Mouse (Mus musculus): ENCODE results near the gene Olfr168.
"Not testable (repeated sequence)": the region's sequence is repeated elsewhere in the genome, so short reads cannot be mapped to it uniquely, and the experiment has no call there.

The Olfr168 gene

GRCm38 (mm10) chr16:19535455-19535854, at the start of gene Olfr168:
Gene Olfr168, minus strand, starts transcription at chr16:19535555.
- DNase-seq (ENCODE audit: low read depth) = no peak

DNA sequence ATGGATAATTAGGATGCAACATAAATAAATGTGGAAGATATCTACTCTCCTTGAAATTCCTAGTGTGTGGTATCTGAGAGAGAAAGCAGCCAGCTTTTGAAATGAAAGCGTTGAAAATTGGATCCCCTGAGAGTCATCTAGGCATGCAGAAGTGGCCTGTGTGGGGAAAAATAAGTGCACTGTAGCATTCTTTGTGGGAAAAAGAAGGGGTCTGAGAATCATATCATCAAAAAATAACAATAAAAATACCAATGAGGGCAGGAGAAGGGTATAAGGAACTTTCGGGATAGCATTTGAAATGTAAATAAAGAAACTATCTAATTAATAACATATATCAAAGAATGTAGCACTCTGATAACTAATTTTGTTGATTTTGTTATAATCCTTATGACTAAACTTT, 36.4 kb upstream of the Olfr168 start, which contains the start of gene Olfr169:
Gene Olfr169 (minus strand): TSS at position 101 of the 400 bp plus-strand sequence.
- not testable (repeated sequence) for DNase-seq (ENCODE audit: low read depth)

DNA sequence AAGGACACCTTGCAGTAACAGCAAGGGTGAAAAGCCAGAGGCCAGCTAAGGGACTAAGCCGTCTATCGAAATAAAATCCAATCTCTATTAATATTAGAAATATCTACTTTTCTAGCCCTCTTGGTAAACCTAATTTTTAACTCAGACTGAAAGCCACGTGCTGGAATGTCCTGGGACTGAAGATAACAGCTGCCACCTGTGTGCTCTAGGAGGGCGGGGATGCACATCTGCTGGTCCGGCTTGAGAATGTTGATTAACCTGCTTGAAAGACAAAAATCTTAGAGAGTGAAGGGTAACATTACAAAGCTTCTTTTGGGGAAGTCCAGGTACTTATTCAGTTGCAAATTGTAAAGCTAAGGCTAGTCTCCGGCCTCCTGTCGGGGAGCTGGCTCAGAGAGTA, 18.1 kb upstream of the Olfr168 start:
- DNase-seq (ENCODE audit: low read depth) = not testable (repeated sequence)

DNA sequence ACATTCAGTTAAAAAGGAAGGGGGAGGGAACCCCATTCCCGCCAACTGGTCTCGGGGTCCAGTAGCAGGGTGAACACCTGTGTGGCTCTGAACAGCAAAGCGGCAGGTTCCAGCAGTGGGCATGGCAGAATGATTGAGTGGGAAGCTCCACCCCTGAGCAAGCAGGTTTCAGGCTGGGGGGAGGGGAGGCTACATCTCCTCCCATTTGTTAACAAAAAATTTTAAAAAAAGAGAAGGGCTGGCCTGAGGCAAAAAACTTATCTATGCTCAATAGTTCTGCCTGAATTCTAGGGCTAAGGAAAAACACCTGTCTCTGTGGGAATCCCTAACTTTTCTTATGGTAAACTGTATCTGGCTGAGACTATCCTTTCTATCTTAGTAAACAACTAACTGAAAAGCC, 16.9 kb upstream of the Olfr168 start:
- not testable (repeated sequence) for DNase-seq (ENCODE audit: low read depth)

DNA sequence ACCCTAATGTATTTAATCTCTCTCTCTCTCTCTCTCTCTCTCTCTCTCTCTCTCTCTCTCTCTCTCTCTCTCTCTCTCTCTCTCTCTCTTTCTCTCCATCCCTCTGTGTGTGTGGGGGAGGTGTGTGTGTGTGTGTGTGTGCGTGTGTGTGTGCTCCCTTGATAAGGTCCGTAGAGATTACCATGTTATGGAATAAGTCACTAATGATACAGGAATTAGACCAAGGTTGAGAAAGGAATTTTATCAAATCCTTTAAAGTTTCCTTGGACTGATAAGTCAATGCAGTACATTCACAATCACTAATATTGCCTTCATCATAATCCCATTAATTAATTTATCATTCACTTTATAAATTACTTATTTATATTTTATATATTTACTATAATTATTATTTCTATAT, 13.2 kb downstream of the Olfr168 start, which contains the start of gene Olfr167:
Gene Olfr167 (minus strand): TSS at position 101 of the 400 bp plus-strand sequence.
- DNase-seq (ENCODE audit: low read depth) = no peak

DNA sequence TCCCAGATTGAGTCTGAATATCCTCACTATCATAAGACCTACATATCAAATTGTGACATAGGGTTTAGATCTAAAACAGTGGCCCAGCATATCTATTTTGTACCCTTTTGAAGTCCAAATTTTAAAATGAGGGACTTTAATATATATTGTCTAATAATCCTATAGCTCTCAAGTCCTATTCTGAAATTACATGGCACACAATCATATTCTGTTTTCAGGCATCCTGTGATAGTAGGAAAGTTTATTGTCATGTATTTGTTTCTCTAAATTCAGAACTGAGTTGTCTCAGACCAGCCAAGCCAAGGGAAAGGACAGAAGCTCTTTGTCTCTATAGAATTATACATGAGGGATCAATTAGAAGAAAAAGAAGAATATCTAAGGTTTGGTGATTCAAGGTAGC, 52.0 kb downstream of the Olfr168 start, which contains the start of gene Olfr166:
Gene Olfr166 (plus strand): TSS at position 301 of the 400 bp plus-strand sequence.
- no peak for DNase-seq (ENCODE audit: low read depth)
